Mouse (Mus musculus): ENCODE results near the gene Desi2. TPM values are rescaled to one million over a fixed set of nuclear protein-coding genes. Genes with fewer than 3 reads are reported as not detected.
"Not testable (repeated sequence)": the region's sequence is repeated elsewhere in the genome, so short reads cannot be mapped to it uniquely, and the experiment has no call there.

The Desi2 gene
- total and polyA plus RNA-seq, 2 experiments from 2014 or later: 22.6 to 26.8 TPM

DNA sequence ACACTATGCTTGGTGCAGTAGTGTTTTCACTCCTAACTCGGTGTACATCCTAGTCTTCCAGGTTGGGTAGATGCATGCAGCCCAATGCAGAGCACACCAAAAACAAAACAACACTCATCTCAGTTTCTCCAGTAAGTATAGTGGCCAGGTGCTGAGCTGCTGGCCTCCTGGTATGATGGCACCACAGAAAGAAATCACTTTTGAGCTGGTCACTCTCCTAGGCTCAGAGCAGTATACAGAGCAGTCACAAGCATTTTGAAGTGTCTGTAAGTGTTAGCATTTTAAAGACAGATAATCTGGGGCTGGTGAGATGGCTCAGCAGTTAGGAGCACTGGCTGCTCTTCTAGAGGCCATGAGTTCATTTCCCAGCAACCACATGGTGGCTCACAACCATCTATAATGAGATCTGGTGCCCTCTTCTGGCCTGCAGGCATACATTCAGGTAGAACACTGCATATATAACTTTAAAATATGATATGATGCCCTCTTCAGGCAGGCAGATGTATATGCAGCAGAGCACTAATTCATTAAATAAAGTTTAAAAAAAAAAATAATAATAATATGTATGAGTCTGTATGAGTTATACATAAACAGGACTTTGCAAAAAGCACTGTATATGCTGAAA, 54.8 kb downstream of the Desi2 start:
- TF ChIP-seq CTCF (IDR thresholded peaks at IDR 0.05; ENCODE audit: low read depth) (peak; percentile 56), EP300 (IDR thresholded peaks at IDR 0.05; ENCODE audit: low read depth) (no peak)
- Histone ChIP-seq H3K27me3 (ENCODE audit: control insufficient read depth, insufficient read depth, low read length) (no peaks in the 10 kb centered on the region), H3K27ac (ENCODE audit: low read depth) (no peak overlapping the region), H3K9ac (replicated peaks; ENCODE audit: low read depth, low read length) (no peak overlapping the region), H3K36me3 (replicated peaks; ENCODE audit: control insufficient read depth, insufficient read depth, low read length) (peaks cover 24% of the 10 kb centered on the region), H3K4me1 (ENCODE audit: control insufficient read depth, insufficient read depth) (no peaks in the 10 kb centered on the region), H3K4me3 (ENCODE audit: low read depth, low read length) (no peak overlapping the region), H3K9me3 (replicated peaks; ENCODE audit: control insufficient read depth, low read length) (no peaks in the 10 kb centered on the region), H3K4me2 (ENCODE audit: low read depth, low read length) (no peak overlapping the region)
- ATAC-seq (ENCODE audit: insufficient read depth, low read depth) (no peak), DNase-seq (ENCODE audit: low spot score) (no peak)
- 96% methylated on average over 1 of the region's 1 CpGs for WGBS

DNA sequence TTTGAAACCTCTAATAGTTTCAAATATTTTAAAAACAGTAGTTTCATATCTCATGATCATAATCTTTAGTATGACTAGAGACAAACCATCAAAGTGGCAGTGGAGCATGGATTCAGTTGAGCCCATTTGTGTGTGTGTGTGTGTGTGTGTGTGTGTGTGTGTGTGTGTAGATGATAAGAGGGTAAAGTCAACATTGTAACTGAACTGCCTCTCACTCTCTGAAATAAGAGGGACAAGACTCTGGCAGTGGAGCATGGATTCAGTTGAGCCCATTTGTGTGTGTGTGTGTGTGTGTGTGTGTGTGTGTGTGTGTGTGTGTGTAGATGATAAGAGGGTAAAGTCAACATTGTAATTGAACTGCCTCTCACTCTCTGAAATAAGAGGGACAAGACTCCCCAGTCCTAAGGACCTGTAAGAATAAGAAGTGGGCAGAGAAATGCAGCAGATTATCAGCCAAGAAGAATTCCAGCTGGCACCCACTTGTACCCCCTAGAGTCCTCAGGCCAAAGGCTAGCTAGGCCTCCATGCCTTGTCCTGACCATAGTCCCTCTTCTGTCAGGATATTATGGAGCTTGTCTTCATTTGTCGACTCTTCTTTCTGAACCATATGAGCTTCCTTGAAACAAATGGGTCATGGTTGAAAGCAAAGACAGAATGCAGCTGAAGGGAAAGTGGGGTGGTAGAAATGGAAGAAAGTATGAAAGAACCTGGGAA, 61.0 kb downstream of the Desi2 start:
- TF ChIP-seq EP300 (IDR thresholded peaks at IDR 0.05; ENCODE audit: low read depth): no peak
- no peak for TF ChIP-seq CTCF (IDR thresholded peaks at IDR 0.05; ENCODE audit: low read depth)
- Histone ChIP-seq H3K36me3 (replicated peaks; ENCODE audit: control insufficient read depth, insufficient read depth, low read length) (peaks cover 53% of the 10 kb centered on the region), H3K27me3 (ENCODE audit: control insufficient read depth, insufficient read depth, low read length) (no peaks in the 10 kb centered on the region), H3K4me3 (ENCODE audit: low read depth, low read length) (no peak overlapping the region), H3K9ac (replicated peaks; ENCODE audit: low read depth, low read length) (no peak overlapping the region), H3K4me2 (ENCODE audit: low read depth, low read length) (no peak overlapping the region), H3K27ac (ENCODE audit: low read depth) (no peak overlapping the region), H3K4me1 (ENCODE audit: control insufficient read depth, insufficient read depth) (no peaks in the 10 kb centered on the region), H3K9me3 (replicated peaks; ENCODE audit: control insufficient read depth, low read length) (no peaks in the 10 kb centered on the region)
- 90% methylated on average over 1 of the region's 1 CpGs for WGBS
- DNase-seq (ENCODE audit: low spot score) (no peak), ATAC-seq (ENCODE audit: insufficient read depth, low read depth) (no peak)

GRCm38 (mm10) chr1:178254598-178254997, 67.4 kb downstream of the Desi2 start:
- Histone ChIP-seq H3K36me3 (replicated peaks; ENCODE audit: control insufficient read depth, insufficient read depth, low read length) (peaks cover 38% of the 10 kb centered on the region), H3K9ac (replicated peaks; ENCODE audit: low read depth, low read length) (no peak overlapping the region)

DNA sequence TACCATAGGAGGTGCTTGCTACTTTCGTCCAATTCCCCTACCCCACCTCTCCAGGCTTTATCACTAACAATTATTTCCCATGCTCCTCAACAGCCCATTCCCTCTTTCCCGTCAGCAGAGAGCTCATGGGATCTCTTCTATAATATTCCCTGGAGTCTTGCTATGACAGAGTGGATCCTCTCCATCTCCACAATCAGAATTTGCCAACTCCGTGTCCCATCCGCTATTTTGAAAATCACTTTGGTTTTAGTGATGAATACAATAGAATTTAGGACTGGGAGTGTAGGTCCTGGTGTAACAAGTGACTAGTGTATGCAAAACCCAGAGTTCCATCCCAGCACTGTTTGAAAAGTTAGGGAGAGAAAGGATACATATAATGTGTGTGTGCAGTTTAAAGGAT, 69.1 kb downstream of the Desi2 start:
- H3K9ac ChIP-seq (replicated peaks; ENCODE audit: low read depth, low read length): no peak overlapping the region
- 77% methylated on average over 4 of the region's 4 CpGs for WGBS
- no peak for ATAC-seq (ENCODE audit: insufficient read depth, low read depth)
- H3K4me1 ChIP-seq (ENCODE audit: control insufficient read depth, insufficient read depth): no peaks in the 10 kb centered on the region
- TF ChIP-seq EP300 (IDR thresholded peaks at IDR 0.05; ENCODE audit: low read depth) (no peak), CTCF (IDR thresholded peaks at IDR 0.05; ENCODE audit: low read depth) (no peak)
- H3K36me3 ChIP-seq (replicated peaks; ENCODE audit: control insufficient read depth, insufficient read depth, low read length): peaks cover 21% of the 10 kb centered on the region
- H3K4me3 ChIP-seq (ENCODE audit: low read depth, low read length): no peak overlapping the region
- H3K27me3 ChIP-seq (ENCODE audit: control insufficient read depth, insufficient read depth, low read length): no peaks in the 10 kb centered on the region
- H3K27ac ChIP-seq (ENCODE audit: low read depth): no peak overlapping the region
- DNase-seq (ENCODE audit: low spot score): no peak
- no peak overlapping the region for H3K4me2 ChIP-seq (ENCODE audit: low read depth, low read length)
- H3K9me3 ChIP-seq (replicated peaks; ENCODE audit: control insufficient read depth, low read length): no peaks in the 10 kb centered on the region

More at GRCm38 (mm10) chr1:178254598-178254997, 67.4 kb downstream of the Desi2 start:
- no peak for ATAC-seq (ENCODE audit: insufficient read depth, low read depth)
- Histone ChIP-seq H3K4me2 (ENCODE audit: low read depth, low read length) (no peak overlapping the region), H3K27me3 (ENCODE audit: control insufficient read depth, insufficient read depth, low read length) (no peaks in the 10 kb centered on the region), H3K4me1 (ENCODE audit: control insufficient read depth, insufficient read depth) (no peaks in the 10 kb centered on the region), H3K9me3 (replicated peaks; ENCODE audit: control insufficient read depth, low read length) (no peaks in the 10 kb centered on the region), H3K4me3 (ENCODE audit: low read depth, low read length) (no peak overlapping the region), H3K27ac (ENCODE audit: low read depth) (no peak overlapping the region)
- no peak for DNase-seq (ENCODE audit: low spot score)
- 87% methylated on average over 4 of the region's 4 CpGs for WGBS
- no peak for TF ChIP-seq EP300 (IDR thresholded peaks at IDR 0.05; ENCODE audit: low read depth)
- TF ChIP-seq CTCF (IDR thresholded peaks at IDR 0.05; ENCODE audit: low read depth): no peak

DNA sequence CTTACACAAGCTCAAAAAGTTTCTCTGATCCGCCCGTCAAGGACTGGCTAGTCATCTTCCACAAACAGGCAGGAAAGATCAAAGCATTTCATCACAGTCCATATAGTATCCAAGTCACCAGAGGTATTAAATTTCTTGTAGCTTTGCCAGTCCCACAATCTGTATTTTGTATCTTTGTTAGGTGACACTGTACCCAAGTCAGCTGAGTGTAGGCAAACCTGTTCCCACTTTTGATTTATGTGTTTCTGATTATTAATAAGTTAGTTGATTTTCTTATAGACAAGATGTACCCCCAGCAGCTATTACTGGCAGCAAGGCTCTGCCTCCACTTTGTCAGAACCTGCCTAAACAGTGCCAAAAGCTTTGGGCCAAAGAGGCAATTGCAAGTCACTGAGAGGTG, 71.6 kb downstream of the Desi2 start:
- 91% methylated on average over 2 of the region's 2 CpGs for WGBS
- Histone ChIP-seq H3K4me3 (ENCODE audit: low read depth, low read length) (no peak overlapping the region), H3K36me3 (replicated peaks; ENCODE audit: control insufficient read depth, insufficient read depth, low read length) (peaks cover 14% of the 10 kb centered on the region), H3K9ac (replicated peaks; ENCODE audit: low read depth, low read length) (no peak overlapping the region), H3K27me3 (ENCODE audit: control insufficient read depth, insufficient read depth, low read length) (no peaks in the 10 kb centered on the region), H3K4me2 (ENCODE audit: low read depth, low read length) (no peak overlapping the region), H3K27ac (ENCODE audit: low read depth) (no peak overlapping the region), H3K4me1 (ENCODE audit: control insufficient read depth, insufficient read depth) (no peaks in the 10 kb centered on the region), H3K9me3 (replicated peaks; ENCODE audit: control insufficient read depth, low read length) (no peaks in the 10 kb centered on the region)
- ATAC-seq (ENCODE audit: insufficient read depth, low read depth): no peak
- no peak for TF ChIP-seq EP300 (IDR thresholded peaks at IDR 0.05; ENCODE audit: low read depth)
- no peak for TF ChIP-seq CTCF (IDR thresholded peaks at IDR 0.05; ENCODE audit: low read depth)
- DNase-seq (ENCODE audit: low spot score): no peak

DNA sequence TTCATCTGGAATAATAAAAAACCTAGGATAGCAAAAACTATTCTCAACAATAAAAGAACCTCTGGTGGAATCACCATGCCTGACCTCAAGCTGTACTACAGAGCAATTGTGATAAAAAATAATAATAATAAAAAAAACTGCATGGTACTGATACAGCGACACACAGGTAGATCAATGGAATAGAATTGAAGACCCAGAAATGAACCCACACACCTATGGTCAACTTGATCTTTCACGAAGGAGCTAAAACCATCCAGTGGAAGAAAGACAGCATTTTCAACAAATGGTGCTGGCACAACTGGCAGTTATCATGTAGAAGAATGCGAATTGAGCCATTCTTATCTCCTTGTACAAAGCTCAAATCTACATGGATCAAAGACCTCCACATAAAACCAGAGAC, 78.2 kb downstream of the Desi2 start:
- not testable (repeated sequence) for ATAC-seq (ENCODE audit: insufficient read depth, low read depth); H3K9me3 ChIP-seq (replicated peaks; ENCODE audit: control insufficient read depth, low read length); H3K9ac ChIP-seq (replicated peaks; ENCODE audit: low read depth, low read length); H3K36me3 ChIP-seq (replicated peaks; ENCODE audit: control insufficient read depth, insufficient read depth, low read length); DNase-seq (ENCODE audit: low spot score); H3K27me3 ChIP-seq (ENCODE audit: control insufficient read depth, insufficient read depth, low read length); H3K27ac ChIP-seq (ENCODE audit: low read depth); H3K4me3 ChIP-seq (ENCODE audit: low read depth, low read length); H3K4me1 ChIP-seq (ENCODE audit: control insufficient read depth, insufficient read depth); H3K4me2 ChIP-seq (ENCODE audit: low read depth, low read length)
- 87% methylated on average over 3 of the region's 3 CpGs for WGBS
